Mouse (Mus musculus) C2C12 (cell line): ENCODE results near the gene Lamp1. TPM values are rescaled to one million over a fixed set of nuclear protein-coding genes. Genes with fewer than 3 reads are reported as not detected.

Source experiments
- H3K27me3 ChIP-seq: one replicate; pipeline ENCODE4 v1.6.1; 2011; ENCODE audit not compliant: control insufficient read depth, insufficient read depth, insufficient read length
- H3K36me3 ChIP-seq: one replicate; pipeline ENCODE4 v1.6.1; 2011; ENCODE audit not compliant: control insufficient read depth, insufficient read depth
- H3K4me3 ChIP-seq: one replicate; pipeline ENCODE4 v1.5.1; 2011; ENCODE audit warnings: mild to moderate bottlenecking, control low read depth; ENCODE audit not compliant: poor library complexity, insufficient read depth, severe bottlenecking
- H3K79me2 ChIP-seq: one replicate; pipeline ENCODE4 v1.6.1; 2011; ENCODE audit not compliant: control insufficient read depth, insufficient read depth
- H3K79me3 ChIP-seq: one replicate; pipeline ENCODE4 v1.6.1; 2011; ENCODE audit warnings: low read depth, control low read depth
- H3ac ChIP-seq: one replicate; pipeline ENCODE3; 2011; ENCODE audit warnings: low read depth; ENCODE audit not compliant: control insufficient read depth, insufficient read length
- CEBPB ChIP-seq: IDR thresholded peaks from one replicate; pipeline ENCODE4 v1.6.1; 2011; ENCODE audit warnings: low read depth, mild to moderate bottlenecking, control low read depth, moderate library complexity
- CTCF ChIP-seq: IDR thresholded peaks from one replicate; pipeline ENCODE4 v1.5.1; 2011; ENCODE audit not compliant: control insufficient read depth, insufficient read depth, insufficient read length
- FOSL1 ChIP-seq: IDR thresholded peaks from one replicate; pipeline ENCODE4 v1.8.0; 2011; ENCODE audit warnings: mild to moderate bottlenecking, low read length; ENCODE audit not compliant: poor library complexity, insufficient read depth, severe bottlenecking
- MAX ChIP-seq: IDR thresholded peaks from one replicate; pipeline ENCODE4 v1.6.1; 2011; ENCODE audit warnings: mild to moderate bottlenecking, control low read depth
- MYOD1 ChIP-seq: IDR thresholded peaks from one replicate; pipeline ENCODE4 v1.6.1; 2011; ENCODE audit warnings: low read depth; ENCODE audit not compliant: control insufficient read depth, insufficient read length
- MYOG ChIP-seq: IDR thresholded peaks from one replicate; pipeline ENCODE4 v1.6.1; 2011; ENCODE audit not compliant: control insufficient read depth, insufficient read length; ENCODE audit errors: extremely low read depth
- USF1 ChIP-seq: IDR thresholded peaks from one replicate; pipeline ENCODE4 v1.6.1; 2011; ENCODE audit warnings: low read depth, mild to moderate bottlenecking, control low read depth, moderate library complexity
- polyA plus RNA-seq: library from polyadenylated mRNA; unstranded; fragments of >200 nt; fragmentation: generic; extraction: Trizol; gene quantifications from one replicate; pipeline ENCODE4 v1.2.1, GENCODE M21; 2012; ENCODE audit warnings: missing spikeins

The Lamp1 gene
- polyA plus RNA-seq, 1 experiment = 352 TPM

DNA sequence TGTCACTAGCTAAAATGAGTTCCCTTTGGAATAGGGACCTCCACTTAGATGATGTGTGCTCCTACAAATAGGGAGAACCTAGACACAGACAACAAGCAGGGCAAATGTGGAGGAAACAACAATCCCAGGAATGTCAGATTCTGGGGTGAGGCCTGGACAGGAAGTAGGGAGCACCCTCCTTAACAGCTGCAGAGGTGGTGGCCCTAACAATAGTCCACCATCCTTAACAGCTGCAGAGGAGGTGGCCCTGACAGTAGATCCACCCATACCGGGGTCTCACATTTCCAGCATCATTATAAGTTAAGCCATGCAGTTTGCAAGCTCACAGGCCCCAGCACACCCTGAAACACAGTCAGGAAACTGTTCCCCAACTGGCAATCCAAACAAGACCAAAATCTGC lies 29.9 kb downstream of the Lamp1 start:
- H3K36me3 ChIP-seq = no peaks in the 10 kb centered on the region
- H3K79me3 ChIP-seq = no peaks in the 10 kb centered on the region

GRCm38 (mm10) chr8:13190235-13190634 lies 31.3 kb downstream of the Lamp1 start:
- Histone ChIP-seq H3K4me3 (no peak overlapping the region), H3K36me3 (no peaks in the 10 kb centered on the region), H3ac (no peak overlapping the region), H3K79me2 (no peaks in the 10 kb centered on the region), H3K27me3 (no peaks in the 10 kb centered on the region), H3K79me3 (no peaks in the 10 kb centered on the region)
- TF ChIP-seq MYOD1 = no peak
- TF ChIP-seq MYOG = no peak
- no peak for TF ChIP-seq USF1
- no peak for TF ChIP-seq FOSL1
- TF ChIP-seq CTCF = no peak
- no peak for TF ChIP-seq MAX
- no peak for TF ChIP-seq CEBPB

More for the DNA sequence above, 29.9 kb downstream of the Lamp1 start:
- no peak overlapping the region for H3ac ChIP-seq
- H3K27me3 ChIP-seq = no peaks in the 10 kb centered on the region
- H3K4me3 ChIP-seq = no peak overlapping the region
- no peak for TF ChIP-seq CEBPB
- no peak for TF ChIP-seq FOSL1
- no peak for TF ChIP-seq CTCF
- no peak for TF ChIP-seq MYOG
- no peak for TF ChIP-seq MYOD1
- TF ChIP-seq USF1 = no peak
- no peak for TF ChIP-seq MAX
- no peaks in the 10 kb centered on the region for H3K79me2 ChIP-seq

DNA sequence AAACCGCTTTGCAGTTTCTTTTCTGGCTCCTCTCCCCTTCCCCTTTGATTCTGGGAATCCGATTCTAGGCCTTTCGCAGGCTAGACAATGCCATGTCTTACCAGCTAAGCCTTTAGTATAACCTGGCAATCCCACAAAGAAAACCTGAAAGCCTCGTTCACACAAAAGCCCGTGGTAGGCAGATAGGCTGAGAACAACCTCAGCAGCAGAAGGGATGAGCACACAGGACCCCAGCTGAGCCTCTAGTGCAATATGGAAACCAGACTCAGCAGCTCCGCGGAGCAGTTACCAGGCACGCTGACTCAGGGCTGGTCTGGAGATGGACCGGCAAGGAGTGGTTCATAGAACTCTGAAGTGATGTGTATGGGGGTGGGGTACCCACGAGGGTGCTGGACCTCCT lies 35.9 kb downstream of the Lamp1 start:
- H3K36me3 ChIP-seq = no peaks in the 10 kb centered on the region
- H3K27me3 ChIP-seq = no peaks in the 10 kb centered on the region
- H3ac ChIP-seq = no peak overlapping the region
- no peaks in the 10 kb centered on the region for H3K79me2 ChIP-seq
- TF ChIP-seq CTCF = no peak
- no peak for TF ChIP-seq MYOD1
- no peak for TF ChIP-seq MAX
- no peak for TF ChIP-seq USF1
- TF ChIP-seq FOSL1 = no peak
- TF ChIP-seq CEBPB = no peak
- H3K79me3 ChIP-seq = no peaks in the 10 kb centered on the region
- no peak overlapping the region for H3K4me3 ChIP-seq

GRCm38 (mm10) chr8:13197493-13197892 lies 38.5 kb downstream of the Lamp1 start:
- H3ac ChIP-seq = no peak overlapping the region

GRCm38 (mm10) chr8:13199385-13200061 lies 40.6 kb downstream of the Lamp1 start:
- H3ac ChIP-seq = no peak overlapping the region
- TF ChIP-seq CTCF = no peak
- no peaks in the 10 kb centered on the region for H3K36me3 ChIP-seq
- H3K79me2 ChIP-seq = no peaks in the 10 kb centered on the region
- H3K4me3 ChIP-seq = no peak overlapping the region
- H3K27me3 ChIP-seq = no peaks in the 10 kb centered on the region
- H3K79me3 ChIP-seq = no peaks in the 10 kb centered on the region

More at GRCm38 (mm10) chr8:13197493-13197892, 38.5 kb downstream of the Lamp1 start:
- no peaks in the 10 kb centered on the region for H3K79me2 ChIP-seq
- H3K27me3 ChIP-seq = no peaks in the 10 kb centered on the region
- H3K79me3 ChIP-seq = no peaks in the 10 kb centered on the region
- TF ChIP-seq CEBPB = no peak
- TF ChIP-seq MAX = no peak
- TF ChIP-seq CTCF = no peak
- no peak for TF ChIP-seq USF1
- no peak for TF ChIP-seq FOSL1
- TF ChIP-seq MYOD1 = no peak
- no peak for TF ChIP-seq MYOG
- H3K4me3 ChIP-seq = no peak overlapping the region
- H3K36me3 ChIP-seq = no peaks in the 10 kb centered on the region

DNA sequence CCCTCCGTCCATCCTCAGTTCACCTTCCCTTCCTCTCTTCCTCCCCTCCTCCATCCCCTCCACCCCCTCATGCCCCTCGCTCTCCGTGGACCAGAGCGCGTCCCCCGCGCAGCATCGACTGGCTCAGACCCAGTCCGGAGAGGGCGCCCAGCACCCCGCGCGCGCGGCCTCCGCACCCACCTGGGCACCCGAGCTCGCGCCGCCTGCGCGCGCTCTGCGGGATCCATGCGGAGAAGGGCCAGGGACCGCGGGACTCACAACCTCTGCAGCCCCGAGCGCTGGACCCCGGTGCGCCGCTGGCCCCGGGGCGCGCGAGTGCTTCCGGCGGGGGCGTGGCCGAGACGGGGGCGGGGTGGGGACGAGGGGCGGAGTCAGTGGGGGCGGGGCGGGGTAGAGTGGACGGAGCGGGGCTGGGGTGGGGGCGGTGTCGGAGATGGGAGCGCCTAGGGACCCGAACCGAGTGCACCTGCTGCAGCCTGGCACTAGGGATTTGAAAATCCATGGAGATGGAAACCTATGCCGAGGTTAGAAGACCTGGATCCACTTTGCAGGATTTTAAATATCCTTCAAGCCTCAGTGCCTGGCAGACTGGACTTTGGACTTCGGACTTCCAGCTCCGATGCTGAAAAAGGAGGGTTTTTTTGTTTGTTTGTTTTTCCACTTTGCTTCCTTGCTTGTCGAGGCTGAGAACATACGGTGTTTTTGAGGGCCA lies 41.5 kb downstream of the Lamp1 start, which contains the start of gene Grtp1:
TSS of gene Grtp1 (minus strand) at position 320 of the 712 bp plus-strand sequence.
- H3K79me3 ChIP-seq = no peaks in the 10 kb centered on the region
- H3K4me3 ChIP-seq = peak within 1 kb of the TSS; percentile 25
- no peaks in the 10 kb centered on the region for H3K79me2 ChIP-seq
- H3K27me3 ChIP-seq = no peaks in the 10 kb centered on the region
- TF ChIP-seq MAX (no peak), FOSL1 (no peak), MYOD1 (no peak), CTCF (no peak)
- peak within 1 kb of the TSS; percentile 76 for H3ac ChIP-seq
- no peaks in the 10 kb centered on the region for H3K36me3 ChIP-seq
